Mouse (Mus musculus) G1E (cell line): ENCODE measurements around the gene Gm10273.

Experiments
- CTCF ChIP-seq: IDR thresholded peaks from 2 replicates; pipeline ENCODE4 v1.5.1; 2012; ENCODE audit warnings: low read depth, low read length, inconsistent platforms, mixed read lengths
- GATA1 ChIP-seq: IDR thresholded peaks from 2 replicates; pipeline ENCODE4 v1.6.1; 2012; ENCODE audit warnings: borderline replicate concordance, low read length, inconsistent platforms, mixed read lengths
- GATA2 ChIP-seq: IDR thresholded peaks from 2 replicates; pipeline ENCODE4 v1.6.1; 2012; ENCODE audit warnings: low read depth, low read length, inconsistent platforms, borderline replicate concordance
- POLR2AphosphoS5 ChIP-seq: IDR thresholded peaks from 2 replicates; pipeline ENCODE4 v1.6.1; 2012; ENCODE audit warnings: low read depth, low read length, inconsistent platforms; ENCODE audit not compliant: insufficient replicate concordance
- TAL1 ChIP-seq: conservative IDR thresholded peaks from 2 replicates; pipeline ENCODE4 v1.6.1; 2012; ENCODE audit warnings: low read depth, low read length, inconsistent platforms, mixed read lengths

DNA sequence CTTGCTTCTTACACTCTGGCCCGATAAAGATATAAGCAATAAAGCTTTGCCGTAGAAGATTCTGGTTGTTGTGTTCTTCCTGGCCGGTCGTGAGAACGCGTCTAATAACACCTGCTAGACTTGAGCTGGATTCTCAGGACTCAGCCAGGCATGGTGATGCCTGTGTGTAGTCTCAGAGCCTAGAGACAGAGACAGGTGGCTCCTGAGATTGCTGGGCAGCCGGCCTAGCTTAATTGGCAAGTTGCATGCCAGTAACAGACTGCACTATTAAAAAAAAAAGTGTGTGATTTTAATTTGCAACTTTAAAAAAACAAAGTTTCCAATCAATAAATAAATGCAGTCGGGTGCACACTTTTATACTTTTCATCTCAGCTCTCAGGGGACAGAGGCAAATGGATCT is 8.5 kb upstream of the Gm10273 start:
- TF ChIP-seq GATA1 (no peak), CTCF (no peak), TAL1 (no peak), POLR2AphosphoS5 (no peak), GATA2 (no peak)
